Mouse (Mus musculus) intestine, embryonic 14.5 days (tissue): ENCODE data around the gene Atp8a2. TPM values are rescaled to one million over a fixed set of nuclear protein-coding genes. Genes with fewer than 3 reads are reported as not detected.

ENCODE experiments used
- ATAC-seq: fragments of 200-750 bp; cut with Nextera tagmentation; replicated peaks from 2 replicates; pipeline ENCODE4 v1.8.0; 2017; ENCODE audit warnings: low read depth, moderate number of reproducible peaks, moderate TSS enrichment, moderate library complexity; ENCODE audit not compliant: low FRiP score, low TSS enrichment
- DNase-seq: peaks from one replicate; pipeline ENCODE4 v3.0.0-alpha.2; 2018; ENCODE audit warnings: low spot score
- H3K27ac ChIP-seq: fragments of 300-500 bp; sonication (generic); 2 replicates; pipeline ENCODE4 v1.5.1; 2014; ENCODE audit warnings: low read depth, mild to moderate bottlenecking, control low read depth
- H3K27me3 ChIP-seq: fragments of 300-500 bp; sonication (generic); replicated peaks from 2 replicates; pipeline ENCODE4 v1.6.1; 2014; ENCODE audit warnings: low read length, control low read depth; ENCODE audit not compliant: control insufficient read depth, insufficient read depth
- H3K36me3 ChIP-seq: fragments of 300-500 bp; sonication (generic); 2 replicates; pipeline ENCODE4 v1.6.1; 2014; ENCODE audit warnings: low read length, control low read depth; ENCODE audit not compliant: control insufficient read depth, insufficient read depth
- H3K4me1 ChIP-seq: fragments of 300-500 bp; sonication (generic); replicated peaks from 2 replicates; pipeline ENCODE4 v1.6.1; 2014; ENCODE audit warnings: low read length, control low read depth, mixed read lengths; ENCODE audit not compliant: control insufficient read depth, insufficient read depth
- H3K4me2 ChIP-seq: fragments of 300-500 bp; sonication (generic); 2 replicates; pipeline ENCODE4 v1.6.1; 2014; ENCODE audit warnings: low read length
- H3K4me3 ChIP-seq: fragments of 300-500 bp; sonication (generic); 2 replicates; pipeline ENCODE4 v1.5.1; 2014; ENCODE audit warnings: low read depth, low read length, control low read depth, mixed read lengths
- H3K9ac ChIP-seq: fragments of 300-500 bp; sonication (generic); 2 replicates; pipeline ENCODE4 v1.6.1; 2014; ENCODE audit warnings: mild to moderate bottlenecking, low read length
- H3K9me3 ChIP-seq: fragments of 300-500 bp; sonication (generic); 2 replicates; pipeline ENCODE4 v1.6.1; 2016; ENCODE audit warnings: low read length, control low read depth; ENCODE audit not compliant: control insufficient read depth
- WGBS: fragments of 180-500 bp; shearing (Covaris S2); extraction: QIAGEN DNeasy Blood & Tissue Kit; methylation state at CpG from one replicate; pipeline ENCODE4 v1.1.7; 2014; 5-methylcytosine and 5-hydroxymethylcytosine counted together
- polyA plus RNA-seq: library from polyadenylated mRNA; unstranded; fragments of >200 nt; fragmentation: Nextera tagmentation; extraction: Ambion mirVana; gene quantifications from 2 replicates; pipeline ENCODE4 v1.2.1, GENCODE M21; 2014

Gene Atp8a2
- polyA plus RNA-seq, 1 experiment from 2014 or later: 9.0 TPM

GRCm38 (mm10) chr14:59887061-59887861, 309.7 kb downstream of the Atp8a2 start:
- 42% methylated on average over 15 of the region's 15 CpGs for WGBS
- Histone ChIP-seq H3K27ac (no peak overlapping the region), H3K4me2 (no peak overlapping the region), H3K9me3 (no peaks in the 10 kb centered on the region), H3K27me3 (no peaks in the 10 kb centered on the region), H3K4me3 (no peak overlapping the region), H3K9ac (no peak overlapping the region), H3K4me1 (peaks cover 12% of the 10 kb centered on the region; the same call in 1 of the 2 replicates), H3K36me3 (no peaks in the 10 kb centered on the region)
- ATAC-seq (no peak), DNase-seq (no peak)

GRCm38 (mm10) chr14:59883517-59884069, 313.4 kb downstream of the Atp8a2 start:
- no peak for DNase-seq
- no peak overlapping the region for H3K9ac ChIP-seq
- H3K9me3 ChIP-seq: no peaks in the 10 kb centered on the region
- H3K27ac ChIP-seq: no peak overlapping the region
- no peaks in the 10 kb centered on the region for H3K27me3 ChIP-seq
- no peaks in the 10 kb centered on the region for H3K4me1 ChIP-seq
- H3K4me3 ChIP-seq: no peak overlapping the region
- H3K4me2 ChIP-seq: no peak overlapping the region
- H3K36me3 ChIP-seq: no peaks in the 10 kb centered on the region
- no peak for ATAC-seq
- WGBS: 83% methylated on average over 10 of the region's 10 CpGs

GRCm38 (mm10) chr14:59880829-59881228, 316.1 kb downstream of the Atp8a2 start:
- Histone ChIP-seq H3K9ac (no peak overlapping the region), H3K4me2 (no peak overlapping the region), H3K36me3 (no peaks in the 10 kb centered on the region), H3K4me1 (no peaks in the 10 kb centered on the region), H3K4me3 (no peak overlapping the region), H3K9me3 (peaks cover 4% of the 10 kb centered on the region; the same call in 1 of the 2 replicates), H3K27ac (no peak overlapping the region), H3K27me3 (no peaks in the 10 kb centered on the region)
- DNase-seq: no peak
- WGBS: 76% methylated on average over 3 of the region's 3 CpGs
- no peak for ATAC-seq

GRCm38 (mm10) chr14:59878248-59878647, 318.7 kb downstream of the Atp8a2 start:
- Histone ChIP-seq H3K36me3 (no peaks in the 10 kb centered on the region), H3K4me2 (no peak overlapping the region), H3K9me3 (peaks cover 4% of the 10 kb centered on the region; the same call in 1 of the 2 replicates), H3K27ac (no peak overlapping the region), H3K27me3 (no peaks in the 10 kb centered on the region), H3K4me3 (no peak overlapping the region), H3K9ac (no peak overlapping the region), H3K4me1 (no peaks in the 10 kb centered on the region)
- DNase-seq (no peak), ATAC-seq (no peak)
- 49% methylated on average over 3 of the region's 3 CpGs for WGBS

GRCm38 (mm10) chr14:59876525-59876924, 320.5 kb downstream of the Atp8a2 start:
- Histone ChIP-seq H3K27me3 (no peaks in the 10 kb centered on the region), H3K36me3 (no peaks in the 10 kb centered on the region), H3K27ac (no peak overlapping the region), H3K9ac (no peak overlapping the region), H3K4me3 (no peak overlapping the region), H3K4me1 (no peaks in the 10 kb centered on the region), H3K4me2 (no peak overlapping the region), H3K9me3 (peaks cover 4% of the 10 kb centered on the region; the same call in 1 of the 2 replicates)
- ATAC-seq (no peak), DNase-seq (no peak)
- WGBS: 84% methylated on average over 2 of the region's 2 CpGs

GRCm38 (mm10) chr14:59868369-59868768, 328.6 kb downstream of the Atp8a2 start:
- Histone ChIP-seq H3K27me3 (no peaks in the 10 kb centered on the region), H3K4me2 (no peak overlapping the region), H3K4me1 (0 out of 2 replicates have a peak, but pooled peaks cover 5% of the 10 kb centered on the region), H3K4me3 (no peak overlapping the region), H3K27ac (no peak overlapping the region), H3K9me3 (peaks cover 5% of the 10 kb centered on the region), H3K9ac (no peak overlapping the region), H3K36me3 (no peaks in the 10 kb centered on the region)
- 71% methylated on average over 7 of the region's 7 CpGs for WGBS
- DNase-seq (no peak), ATAC-seq (no peak)

- Histone ChIP-seq H3K4me3 (no peak overlapping the region), H3K9me3 (peaks cover 5% of the 10 kb centered on the region), H3K27ac (no peak overlapping the region), H3K4me1 (0 out of 2 replicates have a peak, but pooled peaks cover 5% of the 10 kb centered on the region), H3K27me3 (no peaks in the 10 kb centered on the region), H3K4me2 (no peak overlapping the region), H3K9ac (no peak overlapping the region), H3K36me3 (no peaks in the 10 kb centered on the region)
- WGBS: 63% methylated on average over 7 of the region's 7 CpGs
- DNase-seq (no peak), ATAC-seq (no peak)
Observed at GRCm38 (mm10) chr14:59867749-59868148, 329.2 kb downstream of the Atp8a2 start.

GRCm38 (mm10) chr14:59866001-59866400, 331.0 kb downstream of the Atp8a2 start:
- Histone ChIP-seq H3K27me3 (no peaks in the 10 kb centered on the region), H3K36me3 (no peaks in the 10 kb centered on the region), H3K4me3 (no peak overlapping the region), H3K9me3 (peaks cover 5% of the 10 kb centered on the region), H3K27ac (no peak overlapping the region), H3K4me2 (no peak overlapping the region), H3K9ac (no peak overlapping the region), H3K4me1 (0 out of 2 replicates have a peak, but pooled peaks cover 5% of the 10 kb centered on the region)
- ATAC-seq: no peak
- DNase-seq: no peak
- 38% methylated on average over 5 of the region's 5 CpGs for WGBS
